Mouse (Mus musculus) spleen, postnatal 14 days (tissue): ENCODE measurements at regions not wholly inside any gene's neighbourhood (a gene's known extent, or its start where the extent isn't known, plus 50 kb on each side); places are given as distances from the start of the nearest gene placed in this dataset.

ENCODE experiments used
- DNase-seq, 2 experiments: peaks; one replicate each; pipeline ENCODE4 v3.0.0; 2021 to 2022; ENCODE audit warnings: low spot score in 2 of 2

- DNase-seq, result no peak
These were observed 95.3 kb upstream of the Pabpc6 start for GRCm38 (mm10) chr17:9764701-9765359.

GRCm38 (mm10) chr17:9764041-9764606 lies 94.6 kb upstream of the Pabpc6 start:
- DNase-seq, result no peak

GRCm38 (mm10) chr17:9763110-9763509 lies 93.6 kb upstream of the Pabpc6 start:
- DNase-seq, result no peak

- DNase-seq, result no peak
These were observed 92.9 kb upstream of the Pabpc6 start for GRCm38 (mm10) chr17:9762436-9762835.

- DNase-seq, result no peak
These were observed 91.2 kb upstream of the Pabpc6 start for GRCm38 (mm10) chr17:9760706-9761059.

GRCm38 (mm10) chr17:9760026-9760705 lies 90.6 kb upstream of the Pabpc6 start:
- DNase-seq, result no peak

GRCm38 (mm10) chr17:9759421-9759852 lies 89.9 kb upstream of the Pabpc6 start:
- DNase-seq, result no peak

GRCm38 (mm10) chr17:9757725-9758251 lies 88.3 kb upstream of the Pabpc6 start:
- no peak for DNase-seq

- DNase-seq, result no peak
These were observed 87.2 kb upstream of the Pabpc6 start for GRCm38 (mm10) chr17:9756675-9757074.

DNA sequence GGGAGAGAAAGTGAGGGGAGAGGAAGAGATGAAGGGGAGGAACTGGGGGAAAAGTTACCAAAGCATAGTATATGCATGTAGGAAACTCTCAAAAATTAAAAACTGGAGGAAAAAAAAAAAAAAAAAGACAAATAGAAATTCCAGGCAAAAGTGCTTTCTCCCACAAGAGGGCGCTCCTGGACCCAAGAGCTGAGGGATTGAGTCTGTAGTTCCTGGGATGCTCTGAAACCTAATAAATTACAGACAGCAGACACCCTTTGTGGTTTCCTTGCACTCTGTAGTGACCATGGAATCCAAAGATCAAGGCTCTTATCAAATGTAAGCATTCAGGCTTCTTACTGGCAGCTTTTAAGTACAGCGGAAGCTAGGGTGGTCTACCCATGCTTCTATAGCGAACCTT lies 86.7 kb upstream of the Pabpc6 start:
- peak in 1 of 2 experiments; percentile 16 for DNase-seq

DNA sequence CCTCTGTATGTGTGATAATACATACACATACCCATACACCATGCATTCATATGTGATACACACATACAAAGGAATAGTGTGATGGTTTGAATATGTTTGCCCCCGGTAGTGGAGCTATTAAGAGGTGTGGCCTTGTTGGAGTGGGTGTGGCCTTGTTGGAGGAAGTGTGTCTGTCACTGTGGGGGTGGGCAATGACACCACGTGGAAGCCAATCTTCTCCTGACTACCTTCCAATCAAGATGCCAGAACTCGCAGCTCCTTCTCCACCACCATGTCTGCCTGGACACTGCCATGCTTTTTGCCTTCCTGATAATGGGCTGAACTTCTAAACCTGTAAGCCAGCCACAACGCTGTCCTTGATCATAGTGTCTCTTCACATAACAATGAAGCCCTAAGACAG lies 86.1 kb upstream of the Pabpc6 start:
- DNase-seq, result no peak

GRCm38 (mm10) chr17:9754884-9755405 lies 85.4 kb upstream of the Pabpc6 start:
- DNase-seq, result no peak

- DNase-seq, result no peak
These were observed 83.3 kb upstream of the Pabpc6 start for GRCm38 (mm10) chr17:9752848-9753247.

DNA sequence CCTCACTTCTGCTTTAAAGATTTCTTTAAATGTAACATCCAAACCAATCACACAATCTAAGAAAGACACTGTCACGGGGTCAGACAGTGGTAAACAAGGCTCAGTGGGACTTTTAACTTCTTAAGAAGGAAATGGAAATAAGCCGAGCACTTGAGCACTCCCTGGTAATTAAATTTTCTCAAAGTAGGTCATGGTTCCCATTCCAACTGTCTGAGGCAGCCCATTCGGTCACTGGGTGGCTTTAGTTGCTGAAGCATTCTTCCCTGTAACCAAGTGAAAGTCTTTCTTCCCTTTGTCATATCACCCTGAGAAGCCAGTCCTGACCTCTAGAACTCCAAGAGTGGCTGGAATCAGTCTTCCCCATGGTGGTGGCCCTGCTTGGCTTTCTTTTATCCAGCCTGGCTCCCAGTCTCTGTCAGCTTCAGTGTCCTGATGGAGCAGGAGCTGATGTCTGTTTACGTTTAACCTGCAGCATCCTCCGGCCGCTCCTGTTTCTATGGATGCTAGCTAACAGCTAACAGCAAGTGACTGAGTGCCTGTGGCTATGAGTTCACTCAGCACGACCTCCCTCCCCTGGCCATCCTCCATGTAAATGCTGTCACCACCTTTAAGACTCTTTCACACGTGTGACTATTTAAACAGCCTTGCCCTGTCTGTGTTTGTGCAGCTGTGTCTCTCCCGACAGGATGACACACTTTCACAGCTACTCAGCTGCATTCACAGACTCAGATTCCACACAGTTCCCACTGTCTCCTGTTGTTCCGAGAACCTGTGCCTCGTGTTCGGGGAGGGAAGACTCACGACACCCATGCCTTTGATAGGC lies 82.0 kb upstream of the Pabpc6 start:
- no peak for DNase-seq

DNA sequence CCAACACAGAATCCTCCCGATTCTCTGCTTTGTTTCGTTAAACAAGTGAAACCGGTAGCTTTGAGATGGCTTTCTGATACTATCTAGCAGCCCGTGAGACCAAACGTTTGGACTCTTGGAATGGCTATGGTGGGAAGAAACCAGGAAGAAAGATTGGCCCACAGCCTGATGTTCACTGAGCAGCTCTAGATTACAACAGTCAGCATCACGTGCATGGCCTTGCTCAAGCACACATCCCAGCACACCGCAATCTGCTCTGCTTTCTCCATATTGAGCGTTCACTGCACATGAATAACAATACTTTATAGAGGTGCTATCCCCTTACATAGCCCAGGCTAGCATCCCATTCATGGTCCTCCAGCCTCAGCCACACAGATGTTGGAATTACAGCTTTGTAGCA lies 80.5 kb upstream of the Pabpc6 start:
- DNase-seq, result no peak

DNA sequence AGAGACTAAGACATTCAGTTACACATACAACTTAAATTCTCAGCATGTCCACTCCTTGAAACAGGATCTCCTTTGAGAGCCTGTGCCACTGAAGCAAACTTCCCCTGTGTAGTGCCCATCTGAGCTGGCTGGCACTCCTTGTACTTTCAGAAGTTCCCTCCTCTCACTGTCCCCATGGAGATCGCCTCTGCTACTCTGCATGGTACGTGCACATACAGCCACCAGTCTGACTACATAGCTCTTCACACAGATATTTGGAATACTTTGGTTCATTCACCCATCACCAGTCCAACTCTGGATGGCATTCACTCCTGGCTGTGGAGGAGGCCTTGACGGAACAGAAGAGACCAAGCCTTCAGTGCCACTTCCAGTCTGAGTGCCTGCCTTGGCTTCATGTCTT lies 79.8 kb upstream of the Pabpc6 start:
- no peak for DNase-seq

DNA sequence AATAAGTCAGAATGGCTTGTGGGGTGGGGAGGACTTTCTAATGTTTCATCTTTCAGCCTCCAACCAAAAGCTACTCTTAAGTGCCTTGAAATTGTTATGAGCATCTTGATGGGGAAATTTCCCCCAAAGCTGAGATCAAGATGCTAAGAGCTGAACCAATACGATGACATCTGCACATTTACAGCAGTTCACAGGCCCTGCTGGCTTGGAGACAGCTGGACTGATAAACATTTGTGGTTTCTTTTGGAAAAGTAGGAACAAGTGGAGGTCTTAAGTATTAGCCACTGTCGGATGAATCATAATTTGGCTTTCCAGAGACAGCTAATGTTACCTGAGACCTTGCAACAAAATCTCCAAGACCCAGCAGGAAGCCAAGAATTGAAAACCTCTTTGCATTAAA lies 78.4 kb upstream of the Pabpc6 start:
- no peak for DNase-seq

GRCm38 (mm10) chr17:9743342-9743741 lies 73.8 kb upstream of the Pabpc6 start:
- no peak for DNase-seq

GRCm38 (mm10) chr17:9741321-9741720 lies 71.8 kb upstream of the Pabpc6 start:
- no peak for DNase-seq

DNA sequence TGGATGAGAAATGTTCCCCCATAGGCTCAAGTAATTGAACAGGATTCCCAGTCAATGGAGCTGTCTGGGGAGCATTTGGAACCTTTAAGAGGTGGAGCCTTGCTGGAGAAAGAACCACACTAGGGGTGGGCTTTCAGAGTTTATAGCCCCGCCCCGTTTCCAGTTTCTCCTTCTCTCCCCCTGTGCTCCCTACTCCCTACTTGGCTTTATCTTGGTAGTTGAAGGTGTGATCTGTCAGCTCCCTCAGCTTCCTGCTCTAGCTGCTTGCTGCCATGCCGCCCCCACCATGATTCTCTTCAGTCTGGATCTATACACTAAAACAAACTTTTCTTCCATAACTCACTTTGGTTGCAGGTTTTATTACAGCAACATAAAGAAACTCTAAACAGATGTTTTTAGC lies 59.5 kb upstream of the Pabpc6 start:
- DNase-seq, result no peak

GRCm38 (mm10) chr17:9725704-9726469 lies 56.4 kb upstream of the Pabpc6 start:
- DNase-seq, result no peak
